Mouse (Mus musculus) kidney, postnatal 0 days (tissue): Measurements from ENCODE around the gene Zgpat. TPM values are rescaled to one million over a fixed set of nuclear protein-coding genes. Genes with fewer than 3 reads are reported as not detected.

ENCODE experiments used
- ATAC-seq: fragments of 200-750 bp; cut with Nextera tagmentation; replicated peaks from 2 replicates; pipeline ENCODE4 v1.8.0; 2017; ENCODE audit warnings: low read depth, moderate number of reproducible peaks, moderate TSS enrichment, moderate library complexity; ENCODE audit not compliant: low FRiP score
- DNase-seq: peaks from one replicate; pipeline ENCODE4 v3.0.0-alpha.2; 2016; ENCODE audit warnings: low spot score
- H3K27ac ChIP-seq: fragments of 300-500 bp; sonication (generic); 2 replicates; pipeline ENCODE4 v1.5.1; 2014; ENCODE audit warnings: mild to moderate bottlenecking
- H3K27me3 ChIP-seq: fragments of 300-500 bp; sonication (generic); 2 replicates; pipeline ENCODE4 v1.6.1; 2014; ENCODE audit warnings: low read length, mixed read lengths; ENCODE audit not compliant: insufficient read depth
- H3K36me3 ChIP-seq: fragments of 300-500 bp; sonication (generic); 2 replicates; pipeline ENCODE4 v1.6.1; 2014; ENCODE audit warnings: low read length, mixed read lengths; ENCODE audit not compliant: insufficient read depth
- H3K4me1 ChIP-seq: fragments of 300-500 bp; sonication (generic); replicated peaks from 2 replicates; pipeline ENCODE4 v1.6.1; 2014; ENCODE audit warnings: antibody characterized with exemption, low read length, mixed read lengths; ENCODE audit not compliant: insufficient read depth
- H3K4me2 ChIP-seq: fragments of 300-500 bp; sonication (generic); 2 replicates; pipeline ENCODE4 v1.6.1; 2014; ENCODE audit warnings: mild to moderate bottlenecking, low read length, moderate library complexity, mixed read lengths
- H3K4me3 ChIP-seq: fragments of 300-500 bp; sonication (generic); replicated peaks from 2 replicates; pipeline ENCODE4 v1.5.1; 2014; ENCODE audit warnings: low read depth, low read length
- H3K9ac ChIP-seq: fragments of 300-500 bp; sonication (generic); 2 replicates; pipeline ENCODE4 v1.6.1; 2014; ENCODE audit warnings: low read depth, low read length
- H3K9me3 ChIP-seq: fragments of 300-500 bp; sonication (generic); replicated peaks from 2 replicates; pipeline ENCODE4 v1.6.1; 2016; ENCODE audit warnings: low read length, inconsistent platforms, mixed read lengths
- CTCF ChIP-seq: IDR thresholded peaks from 2 replicates; pipeline ENCODE4 v1.5.1; 2016; ENCODE audit warnings: antibody characterized with exemption, low read depth, mild to moderate bottlenecking, moderate library complexity
- WGBS: fragments of 180-500 bp; shearing (Covaris S2); extraction: QIAGEN DNeasy Blood & Tissue Kit; methylation state at CpG from one replicate; pipeline ENCODE4 v1.1.7; 2014; 5-methylcytosine and 5-hydroxymethylcytosine counted together
- polyA plus RNA-seq: library from polyadenylated mRNA; unstranded; fragments of >200 nt; fragmentation: Nextera tagmentation; extraction: Ambion mirVana; gene quantifications from 2 replicates; pipeline ENCODE4 v1.2.1, GENCODE M21; 2015

The Zgpat gene
- polyA plus RNA-seq, 1 experiment from 2014 or later: 33.1 TPM

GRCm38 (mm10) chr2:181403722-181404121 lies 39.0 kb downstream of the Zgpat start:
- WGBS: 91% methylated on average over 3 of the region's 3 CpGs
- no peak overlapping the region for H3K4me3 ChIP-seq
- no peak for TF ChIP-seq CTCF

GRCm38 (mm10) chr2:181409643-181410042 lies 44.9 kb downstream of the Zgpat start:
- Histone ChIP-seq H3K4me3 (no peak overlapping the region), H3K27me3 (no peaks in the 10 kb centered on the region), H3K9ac (no peak overlapping the region), H3K4me1 (no peaks in the 10 kb centered on the region), H3K27ac (no peak overlapping the region), H3K9me3 (no peaks in the 10 kb centered on the region), H3K4me2 (no peak overlapping the region), H3K36me3 (peaks cover 8% of the 10 kb centered on the region; the same call in 1 of the 2 replicates)
- DNase-seq: no peak
- TF ChIP-seq CTCF: no peak
- ATAC-seq: no peak
- WGBS: 82% methylated on average over 7 of the region's 7 CpGs

More at GRCm38 (mm10) chr2:181403722-181404121, 39.0 kb downstream of the Zgpat start:
- no peak for ATAC-seq
- Histone ChIP-seq H3K9me3 (no peaks in the 10 kb centered on the region), H3K27ac (no peak overlapping the region), H3K36me3 (peaks cover 4% of the 10 kb centered on the region; the same call in 1 of the 2 replicates), H3K9ac (no peak overlapping the region), H3K4me1 (no peaks in the 10 kb centered on the region), H3K4me2 (no peak overlapping the region), H3K27me3 (no peaks in the 10 kb centered on the region)
- DNase-seq: no peak

- 0 out of 2 replicates have a peak, but pooled peaks have one; percentile 34 for ATAC-seq
- no peak overlapping the region for H3K9ac ChIP-seq
- H3K4me2 ChIP-seq: no peak overlapping the region
- 43% methylated on average over 4 of the region's 4 CpGs for WGBS
- peak; percentile 87 for DNase-seq
- peak; percentile 92 for TF ChIP-seq CTCF
- no peaks in the 10 kb centered on the region for H3K9me3 ChIP-seq
- H3K27ac ChIP-seq: no peak overlapping the region
- no peaks in the 10 kb centered on the region for H3K4me1 ChIP-seq
- H3K27me3 ChIP-seq: no peaks in the 10 kb centered on the region
- peaks cover 8% of the 10 kb centered on the region; the same call in 1 of the 2 replicates for H3K36me3 ChIP-seq
- no peak overlapping the region for H3K4me3 ChIP-seq
These were observed 46.2 kb downstream of the Zgpat start for GRCm38 (mm10) chr2:181410760-181411473.

- no peak for ATAC-seq
- Histone ChIP-seq H3K36me3 (0 out of 2 replicates have a peak, but pooled peaks cover 3% of the 10 kb centered on the region), H3K27me3 (no peaks in the 10 kb centered on the region), H3K27ac (no peak overlapping the region), H3K4me1 (no peaks in the 10 kb centered on the region), H3K9me3 (no peaks in the 10 kb centered on the region), H3K9ac (no peak overlapping the region), H3K4me2 (no peak overlapping the region), H3K4me3 (no peak overlapping the region)
- no peak for TF ChIP-seq CTCF
- 26% methylated on average over 2 of the region's 2 CpGs for WGBS
- no peak for DNase-seq
These were observed 48.4 kb downstream of the Zgpat start for GRCm38 (mm10) chr2:181413141-181413540.

- WGBS: 40% methylated on average over 3 of the region's 3 CpGs
- ATAC-seq: no peak
These were observed 51.2 kb downstream of the Zgpat start for GRCm38 (mm10) chr2:181415945-181416344.

GRCm38 (mm10) chr2:181419359-181419758 lies 54.6 kb downstream of the Zgpat start:
- peaks cover 17% of the 10 kb centered on the region for H3K36me3 ChIP-seq
- no peak for TF ChIP-seq CTCF

More at GRCm38 (mm10) chr2:181415945-181416344, 51.2 kb downstream of the Zgpat start:
- H3K27me3 ChIP-seq: no peaks in the 10 kb centered on the region
- H3K9me3 ChIP-seq: no peaks in the 10 kb centered on the region
- 0 out of 2 replicates have a peak, but pooled peaks cover 3% of the 10 kb centered on the region for H3K36me3 ChIP-seq
- H3K4me1 ChIP-seq: no peaks in the 10 kb centered on the region
- no peak overlapping the region for H3K4me3 ChIP-seq
- no peak for DNase-seq
- H3K4me2 ChIP-seq: no peak overlapping the region
- no peak for TF ChIP-seq CTCF
- H3K9ac ChIP-seq: no peak overlapping the region
- no peak overlapping the region for H3K27ac ChIP-seq

More at GRCm38 (mm10) chr2:181419359-181419758, 54.6 kb downstream of the Zgpat start:
- 73% methylated on average over 7 of the region's 7 CpGs for WGBS
- Histone ChIP-seq H3K4me2 (no peak overlapping the region), H3K27me3 (no peaks in the 10 kb centered on the region), H3K4me3 (no peak overlapping the region), H3K9ac (no peak overlapping the region), H3K9me3 (no peaks in the 10 kb centered on the region), H3K27ac (no peak overlapping the region), H3K4me1 (no peaks in the 10 kb centered on the region)
- no peak for ATAC-seq
- no peak for DNase-seq
